ENCODE assay signal across 19 mouse cellular contexts in genomic region chr4:32307215-32307614, GRCm38 (mm10).
DNase-seq lines count a peak whose midpoint lies in the region; ATAC-seq and TF ChIP-seq lines count a peak whose summit lies in the region.
"Had no signal": no experiment of that assay in that cellular context is flagged by ENCODE, and none has a peak within 500 bp of the region (broad histone marks: within the 10 kb centered on the region; RNA-seq: fewer than 3 reads in every experiment).

No protein-coding gene starts in this region.

- 26% methylated on average over 5 of the region's 5 CpGs for WGBS in heart, embryonic 12.5 days
- WGBS in lung, postnatal 0 days, result 25% methylated on average over 5 of the region's 5 CpGs
- 19% methylated on average over 5 of the region's 5 CpGs for WGBS in heart, postnatal 0 days

- H3K4me3 ChIP-seq in heart, embryonic 12.5 days, result no peak overlapping the region
- no peak overlapping the region for H3K4me3 ChIP-seq in lung, postnatal 0 days (ENCODE audit: low read depth, low read length)
- no peak overlapping the region for H3K4me3 ChIP-seq in heart, postnatal 0 days (ENCODE audit: low read depth, low read length)
- H3K4me3 ChIP-seq: erythroblast, embryonic 14.5 days; layer of hippocampus, adult 2 months; liver, embryonic 15.5 days; neural tube, embryonic 13.5 days had no signal

- no peak overlapping the region for H3K4me2 ChIP-seq in heart, embryonic 12.5 days
- H3K4me2 ChIP-seq in lung, postnatal 0 days (replicated peaks; ENCODE audit: low read depth, low read length), result no peak overlapping the region
- no peak overlapping the region for H3K4me2 ChIP-seq in heart, postnatal 0 days (ENCODE audit: low read depth, low read length)
- H3K4me2 ChIP-seq: liver, embryonic 15.5 days; neural tube, embryonic 13.5 days had no signal

- POLR2A ChIA-PET in Patski (lab: Charles Lee), result interaction anchor here (1.2 kb wide), 1 partner anchor 10 kb away, joined by 3 read pairs; no protein-coding TSS in a partner anchor

- TF ChIP-seq EP300 in lung, postnatal 0 days (IDR thresholded peaks at IDR 0.05), result no peak
- no peak for TF ChIP-seq EP300 in heart, postnatal 0 days (IDR thresholded peaks at IDR 0.05; ENCODE audit: low read depth)

- H3K4me1 ChIP-seq in heart, embryonic 12.5 days (replicated peaks), result peaks cover 67% of the 10 kb centered on the region
- peaks cover 36% of the 10 kb centered on the region; the same call in 1 of the 2 replicates for H3K4me1 ChIP-seq in lung, postnatal 0 days (ENCODE audit: insufficient read depth, low read depth, low read length)
- peaks cover 45% of the 10 kb centered on the region for H3K4me1 ChIP-seq in heart, postnatal 0 days (ENCODE audit: control insufficient read depth, insufficient read depth)

- TF ChIP-seq CTCF in lung, postnatal 0 days (IDR thresholded peaks at IDR 0.05), result no peak
- no peak for TF ChIP-seq CTCF in Patski (IDR thresholded peaks at IDR 0.05)
- TF ChIP-seq CTCF in heart, postnatal 0 days (IDR thresholded peaks at IDR 0.05; ENCODE audit: low read depth), result no peak

- no peaks in the 10 kb centered on the region for H3K27me3 ChIP-seq in heart, embryonic 12.5 days (replicated peaks)
- H3K27me3 ChIP-seq in lung, postnatal 0 days (replicated peaks; ENCODE audit: insufficient read depth, low read length), result no peaks in the 10 kb centered on the region
- H3K27me3 ChIP-seq in Patski, result no peaks in the 10 kb centered on the region
- H3K27me3 ChIP-seq in heart, postnatal 0 days (ENCODE audit: control insufficient read depth, insufficient read depth, low read length), result no peaks in the 10 kb centered on the region
- H3K27me3 ChIP-seq: CH12.LX; liver, embryonic 15.5 days; neural tube, embryonic 13.5 days had no signal

- intact Hi-C loops in heart, postnatal 36 days (cut with DNase I), result no loop called here
- intact Hi-C loops in left cerebral cortex, postnatal 25 days (cut with DNase I), result no loop called here

- no peak for DNase-seq in heart, postnatal 36 days
- DNase-seq in lung, postnatal 0 days (ENCODE audit: low spot score), result peak; percentile 23
- DNase-seq in lung, postnatal 14 days, result no peak
- no peak for DNase-seq in Patski (ENCODE audit: low read depth, low spot score)
- DNase-seq in heart, postnatal 0 days (ENCODE audit: low spot score), result no peak
- no peak for DNase-seq in left cerebral cortex, postnatal 25 days (ENCODE audit: low spot score in 2 of 2)
- no peak for DNase-seq in left cerebral cortex, adult 8-10 months (ENCODE audit: low spot score in 2 of 2)
- DNase-seq: cerebellum, adult 2 months; gastrocnemius, postnatal 10 days; left cerebral cortex, postnatal 4 days; thymus, postnatal 14 days had no signal

- no peaks in the 10 kb centered on the region for H3K36me3 ChIP-seq in heart, embryonic 12.5 days
- H3K36me3 ChIP-seq in lung, postnatal 0 days (ENCODE audit: insufficient read depth, low read length), result no peaks in the 10 kb centered on the region
- no peaks in the 10 kb centered on the region for H3K36me3 ChIP-seq in heart, postnatal 0 days (replicated peaks; ENCODE audit: control insufficient read depth, insufficient read depth, low read length)
- H3K36me3 ChIP-seq: liver, embryonic 15.5 days; neural tube, embryonic 13.5 days had no signal

- peak overlapping the region; percentile 99 for H3K27ac ChIP-seq in heart, embryonic 12.5 days (ENCODE audit: poor library complexity, severe bottlenecking)
- H3K27ac ChIP-seq in lung, postnatal 0 days (ENCODE audit: low read length), result no peak overlapping the region
- H3K27ac ChIP-seq in heart, postnatal 0 days (ENCODE audit: low read depth), result peak overlapping the region; percentile 63
- H3K27ac ChIP-seq: liver, embryonic 15.5 days had no signal

- CTCF ChIA-PET in Patski (lab: Charles Lee), result interaction anchor here (0.7 to 1.6 kb wide), 6 partner anchors 9 to 265 kb away, joined by 3 to 5 read pairs (median 4); no protein-coding TSS in a partner anchor

- ATAC-seq in heart, embryonic 12.5 days (ENCODE audit: insufficient number of reproducible peaks, low FRiP score), result no peak
- ATAC-seq in lung, postnatal 0 days, result no peak
- peak; percentile 23 for ATAC-seq in Patski
- no peak for ATAC-seq in heart, postnatal 0 days (ENCODE audit: insufficient read depth, low read depth)
- ATAC-seq: forebrain, embryonic 16.5 days; hindbrain, embryonic 16.5 days had no signal

- no peaks in the 10 kb centered on the region for H3K9me3 ChIP-seq in heart, embryonic 12.5 days (replicated peaks)
- H3K9me3 ChIP-seq in lung, postnatal 0 days (ENCODE audit: low read length), result no peaks in the 10 kb centered on the region
- H3K9me3 ChIP-seq in heart, postnatal 0 days (replicated peaks; ENCODE audit: control insufficient read depth, low read length), result no peaks in the 10 kb centered on the region
- H3K9me3 ChIP-seq: liver, embryonic 15.5 days; neural tube, embryonic 13.5 days had no signal

- in situ Hi-C loops in Patski (cut with MboI; ENCODE audit: low pct_unique_long_range_greater_than_20kb), result loop anchor here (5.0 to 10.0 kb wide), 2 partner anchors 55 to 252 kb away; no protein-coding TSS in a partner anchor

- H3K9ac ChIP-seq in heart, embryonic 12.5 days, result no peak overlapping the region
- no peak overlapping the region for H3K9ac ChIP-seq in lung, postnatal 0 days (replicated peaks; ENCODE audit: low read depth)
- no peak overlapping the region for H3K9ac ChIP-seq in heart, postnatal 0 days (replicated peaks; ENCODE audit: low read depth, low read length)
- H3K9ac ChIP-seq: liver, embryonic 15.5 days had no signal
